Mouse (Mus musculus) right cerebral cortex, postnatal 4 days (tissue): ENCODE data around the gene Klf4.

Source experiments
- DNase-seq: peaks from one replicate; pipeline ENCODE4 v3.0.0-alpha.2; 2022

Gene Klf4

DNA sequence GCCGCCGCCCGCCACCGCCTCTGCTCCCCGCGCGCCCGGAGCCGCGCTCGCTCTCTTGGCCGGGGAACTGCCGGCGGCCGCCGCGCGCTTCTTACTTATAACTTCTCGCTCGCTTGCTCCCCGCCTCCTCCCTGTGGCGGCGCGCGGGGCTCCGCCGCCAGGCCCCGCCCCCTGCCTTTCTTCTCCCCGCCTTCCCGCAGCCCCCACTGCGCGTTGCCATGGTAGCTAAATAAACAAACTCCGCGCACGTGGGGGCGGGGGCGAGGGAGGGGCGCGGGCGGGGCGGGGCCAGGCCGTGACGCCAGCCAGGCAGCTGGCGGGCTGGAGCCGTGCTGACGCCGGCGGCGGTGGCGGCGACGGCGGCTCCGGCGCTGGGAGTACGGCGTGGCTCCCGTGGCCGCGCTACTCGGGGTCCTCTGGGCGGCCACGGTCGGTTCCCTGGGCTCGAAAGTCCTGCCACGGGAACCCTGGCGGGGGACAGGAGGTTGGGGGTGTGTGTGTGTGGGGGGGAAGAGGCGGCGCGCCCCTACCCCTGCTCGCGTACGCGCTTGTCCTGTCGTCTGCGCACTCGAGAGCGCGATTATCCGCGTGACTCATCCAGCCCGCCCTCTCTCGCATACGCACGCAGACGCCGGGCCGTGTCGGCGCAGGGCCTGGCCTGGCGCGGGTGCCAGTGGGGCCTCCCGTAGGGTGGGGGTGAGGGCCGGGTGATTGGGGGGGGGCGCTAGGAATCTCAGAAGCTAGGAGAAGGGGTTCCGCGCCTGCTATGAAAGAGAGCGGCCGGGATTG lies at the start of gene Klf4:
Klf4 (minus strand) TSS at position 60 of the 789 bp plus-strand sequence.
- peak; percentile 92 for DNase-seq

DNA sequence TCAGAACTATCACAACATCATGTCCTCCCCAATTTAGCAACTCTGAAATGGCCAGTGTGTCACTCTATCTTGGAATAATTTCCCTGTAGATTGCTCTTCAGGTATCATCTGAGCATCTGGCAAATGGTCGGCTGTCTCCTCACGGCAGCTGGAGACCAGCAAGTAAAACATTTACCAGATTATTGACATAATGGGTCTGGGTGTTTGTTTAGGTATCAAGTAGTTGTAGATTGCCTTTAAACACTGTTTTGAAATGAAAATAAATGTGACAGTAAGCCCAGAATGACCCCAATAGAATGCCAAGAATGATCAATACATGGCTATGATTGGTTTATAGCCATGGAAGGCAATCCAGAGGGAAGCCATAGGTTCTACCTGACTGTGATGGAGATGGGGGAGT lies 39.2 kb upstream of the Klf4 start:
- no peak for DNase-seq

DNA sequence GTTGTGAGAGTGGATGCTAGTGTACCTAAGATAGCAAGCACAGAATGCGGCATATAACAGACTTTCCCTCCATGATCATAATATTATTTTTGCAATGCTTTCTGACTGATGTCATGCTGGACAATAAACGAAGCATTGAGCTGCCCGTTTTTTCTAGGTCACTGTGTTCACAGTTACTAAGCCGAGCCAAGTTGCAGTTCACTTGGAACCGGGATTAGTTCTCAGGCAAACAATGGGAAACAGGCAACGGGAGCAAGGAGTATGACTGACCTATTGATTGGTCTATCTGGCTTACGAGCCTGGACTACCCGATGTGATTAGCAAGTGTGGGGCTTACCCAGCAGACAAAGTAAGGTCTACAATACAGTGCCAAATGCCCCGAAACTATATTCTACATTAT lies 35.7 kb upstream of the Klf4 start:
- DNase-seq, result no peak

DNA sequence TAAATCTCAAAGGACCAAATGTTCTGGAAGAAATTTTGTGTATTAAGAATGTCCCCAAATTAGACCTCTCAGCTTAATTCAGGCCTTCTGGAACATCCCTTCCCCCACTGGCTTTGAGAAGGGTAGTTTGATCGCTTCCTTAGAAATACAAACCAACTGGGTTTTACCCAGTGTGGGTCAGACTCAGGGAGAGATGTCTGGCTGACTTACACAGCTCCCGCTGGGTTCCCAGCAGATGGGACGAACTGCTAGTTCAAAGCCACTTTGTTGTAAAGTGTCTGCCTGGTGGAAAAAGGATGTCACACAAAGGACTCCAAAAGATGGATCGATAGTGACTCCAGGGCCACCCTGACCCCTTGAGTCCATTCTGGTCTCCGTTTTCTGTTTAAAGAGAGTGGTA lies 35.3 kb upstream of the Klf4 start:
- no peak for DNase-seq

DNA sequence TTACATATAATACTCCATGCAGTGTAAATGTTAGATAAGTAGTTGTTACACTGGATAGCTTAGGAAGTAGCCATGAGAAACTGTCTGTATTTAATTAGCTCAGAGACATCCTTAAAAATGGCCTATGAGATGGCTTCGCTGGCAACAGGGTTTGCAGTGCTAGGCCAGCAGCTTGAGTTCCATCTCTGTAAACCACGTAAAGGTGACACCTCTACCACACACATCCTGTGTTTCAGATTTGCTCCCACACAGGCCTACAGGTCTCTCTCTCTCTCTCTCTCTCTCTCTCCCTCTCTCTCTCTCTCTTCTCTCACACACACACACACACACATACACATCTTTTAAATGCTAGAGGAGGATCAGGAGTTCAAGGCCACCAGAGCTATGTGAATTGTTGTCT lies 32.1 kb upstream of the Klf4 start:
- no peak for DNase-seq

DNA sequence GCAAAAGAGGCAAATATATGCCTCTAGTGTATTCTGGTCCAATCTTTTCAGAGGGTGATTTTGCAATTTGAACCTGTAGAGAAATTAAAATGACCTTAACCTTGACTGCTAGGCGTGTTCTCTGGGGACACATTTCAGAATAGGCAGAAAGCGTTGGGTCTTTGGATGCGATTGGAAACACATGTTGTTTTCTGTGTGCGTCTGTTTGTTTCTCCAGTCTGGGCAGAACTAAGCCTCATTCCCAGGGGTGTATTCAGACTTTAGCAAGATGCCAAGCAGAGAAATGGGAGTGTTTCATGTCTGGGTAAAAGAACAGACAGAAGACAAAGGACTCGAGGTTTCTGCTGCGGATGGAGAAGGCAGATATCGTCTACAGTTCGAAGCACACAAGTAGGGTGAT lies 30.8 kb upstream of the Klf4 start:
- DNase-seq, result no peak

DNA sequence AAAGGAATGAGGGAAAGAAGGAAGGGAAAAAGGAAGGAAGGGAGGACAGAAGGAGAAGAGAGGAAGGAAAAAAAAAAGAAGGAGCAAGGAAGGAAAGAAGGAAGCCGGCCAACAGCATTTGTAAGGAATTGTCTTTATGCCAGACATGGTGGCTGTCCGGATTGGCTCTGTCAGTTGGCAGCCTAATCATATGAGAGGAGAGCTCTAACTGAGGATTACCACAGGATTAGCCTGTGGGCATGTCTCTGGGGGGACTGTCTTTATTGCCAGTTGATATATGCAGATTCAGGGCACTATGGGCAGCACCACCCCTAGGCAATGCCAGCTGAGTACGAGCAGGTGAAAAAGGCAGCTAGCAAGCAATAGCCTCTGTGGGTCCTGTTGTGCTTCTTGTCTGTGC lies 29.8 kb upstream of the Klf4 start:
- no peak for DNase-seq

DNA sequence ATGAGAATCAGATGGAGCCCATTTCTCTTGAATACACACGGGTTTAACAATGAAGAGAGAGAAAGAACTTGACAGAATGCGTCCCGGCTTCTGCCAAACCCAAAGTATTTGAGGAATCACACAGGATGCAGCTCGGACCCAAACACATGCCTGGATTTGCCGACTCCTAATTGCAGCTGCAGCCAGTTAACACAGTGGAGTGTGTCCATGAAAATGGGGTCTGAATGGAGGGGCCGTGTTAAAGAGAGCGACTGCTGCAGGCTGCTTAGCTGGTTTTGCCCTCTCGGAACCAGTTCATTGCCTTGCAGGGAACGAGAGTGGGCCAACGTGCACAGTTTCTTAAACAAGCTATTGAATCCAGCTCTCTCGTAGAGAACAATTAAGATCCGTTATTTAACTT lies 14.6 kb upstream of the Klf4 start:
- no peak for DNase-seq

DNA sequence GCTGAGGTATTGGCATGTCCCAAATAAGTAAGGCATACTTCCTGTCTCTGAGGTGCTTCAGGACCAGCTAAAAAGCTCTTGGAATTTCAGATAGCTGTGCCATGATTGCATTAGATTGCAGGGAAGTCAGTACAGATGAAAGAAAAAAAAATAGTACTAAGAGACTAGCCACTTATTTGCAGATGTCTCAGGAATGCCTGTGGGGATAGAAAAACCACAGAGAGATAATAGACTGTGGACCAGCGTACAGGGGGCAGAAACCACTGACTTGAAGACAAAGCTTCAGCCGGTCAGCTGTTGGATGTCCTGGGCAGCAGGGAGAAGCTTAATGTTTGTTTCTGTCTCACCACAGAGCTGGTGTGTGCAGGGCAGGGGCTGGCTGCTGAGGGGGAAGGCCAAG lies 10.5 kb upstream of the Klf4 start:
- DNase-seq, result no peak

DNA sequence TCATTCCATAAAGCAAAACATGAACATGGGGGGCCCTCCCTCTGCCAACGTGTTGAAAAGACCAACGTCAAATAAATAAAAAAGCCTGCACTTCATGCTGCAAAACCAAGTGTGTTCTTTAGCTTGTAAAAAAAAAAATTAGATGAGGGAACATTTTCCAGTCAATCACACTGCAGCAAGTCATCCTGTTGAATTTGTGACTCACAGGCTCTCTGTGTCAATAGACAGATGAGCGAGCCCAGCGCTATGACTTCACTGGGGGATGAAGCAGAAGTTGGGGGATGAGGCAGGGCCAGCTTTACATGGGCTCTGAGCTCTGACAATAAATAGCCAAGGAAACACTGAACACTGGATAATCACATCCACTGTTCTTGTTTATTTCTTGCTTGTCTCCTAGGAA lies 9.4 kb upstream of the Klf4 start:
- DNase-seq, result no peak

DNA sequence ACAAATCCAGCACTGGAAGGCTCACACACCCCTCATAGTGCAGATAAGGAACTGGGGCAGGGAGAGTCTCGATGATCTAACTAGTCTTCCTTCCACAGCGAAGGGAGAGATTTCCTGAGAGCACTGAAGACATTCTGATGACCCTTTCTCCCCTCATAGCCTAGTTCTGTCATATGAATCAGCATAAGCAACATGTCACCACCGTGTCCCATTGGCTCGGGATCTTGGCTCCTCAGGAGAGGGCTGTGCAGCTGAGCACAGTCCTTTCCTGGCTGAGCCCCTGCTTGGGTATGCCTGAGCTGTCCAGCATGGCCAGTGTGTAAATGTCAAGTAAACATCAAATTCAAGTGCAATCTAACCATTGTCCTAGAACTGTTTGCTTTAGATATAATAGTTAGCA lies 9.0 kb upstream of the Klf4 start:
- no peak for DNase-seq

DNA sequence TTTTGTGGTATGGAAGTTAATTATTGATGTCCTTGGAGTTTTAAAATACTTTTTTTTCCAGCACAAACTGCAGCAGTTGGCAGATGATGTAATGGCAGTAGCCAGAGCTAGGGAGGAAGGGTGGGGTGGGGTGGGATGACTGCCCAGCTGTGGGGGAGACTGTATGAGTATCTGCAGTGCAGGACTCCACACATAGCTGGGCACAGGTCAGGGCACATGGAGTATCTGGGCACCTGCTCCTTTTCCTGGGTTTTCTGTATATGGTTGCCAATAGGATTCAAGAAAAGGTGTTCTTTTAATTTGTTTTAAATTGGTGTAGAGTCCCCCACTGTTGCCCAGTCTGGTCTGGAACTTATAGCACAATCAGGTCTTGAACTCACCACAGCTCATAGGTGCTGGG lies 2.7 kb upstream of the Klf4 start:
- no peak for DNase-seq

DNA sequence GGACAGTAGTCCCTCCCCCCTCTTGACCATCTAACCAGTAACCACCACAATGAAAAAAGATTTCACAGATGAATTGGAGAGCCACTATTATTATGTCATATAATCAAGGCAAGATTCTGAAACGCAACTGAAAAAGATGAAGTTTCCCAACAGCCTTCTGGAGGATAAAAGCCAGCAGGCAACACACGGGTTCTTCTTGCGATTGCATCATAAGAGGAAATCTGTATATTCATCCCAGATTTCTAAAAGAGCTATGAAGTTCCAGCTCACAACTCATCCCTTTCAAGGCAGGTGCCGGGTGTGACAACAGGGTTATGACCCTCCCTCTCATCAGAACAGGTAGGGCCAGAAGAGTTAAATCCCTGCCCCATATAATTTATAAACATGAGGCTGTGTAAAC lies 2.2 kb upstream of the Klf4 start:
- DNase-seq, result no peak

DNA sequence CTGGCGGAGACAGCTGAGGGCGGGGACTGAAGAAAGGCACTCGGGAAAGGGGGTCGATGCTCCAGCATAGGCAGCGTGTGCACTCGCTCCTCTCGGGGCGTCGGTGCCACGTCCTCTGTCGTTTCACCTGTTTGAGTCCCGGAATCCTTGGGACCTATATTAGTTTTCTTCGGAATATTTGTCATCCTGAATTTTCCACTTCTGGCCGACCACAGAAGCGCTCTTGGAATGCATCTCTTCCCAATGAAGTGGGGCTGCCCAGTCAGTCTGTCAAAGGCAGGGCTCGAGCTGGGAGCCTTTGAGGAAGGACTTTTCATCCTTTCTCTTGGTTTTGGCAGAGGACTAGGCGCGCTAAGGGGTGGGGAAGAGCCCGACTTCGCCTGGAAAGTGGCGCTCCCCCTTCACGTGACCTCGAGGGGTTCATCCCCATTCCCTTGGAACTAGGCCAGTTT lies 1.6 kb upstream of the Klf4 start:
- DNase-seq, result no peak

DNA sequence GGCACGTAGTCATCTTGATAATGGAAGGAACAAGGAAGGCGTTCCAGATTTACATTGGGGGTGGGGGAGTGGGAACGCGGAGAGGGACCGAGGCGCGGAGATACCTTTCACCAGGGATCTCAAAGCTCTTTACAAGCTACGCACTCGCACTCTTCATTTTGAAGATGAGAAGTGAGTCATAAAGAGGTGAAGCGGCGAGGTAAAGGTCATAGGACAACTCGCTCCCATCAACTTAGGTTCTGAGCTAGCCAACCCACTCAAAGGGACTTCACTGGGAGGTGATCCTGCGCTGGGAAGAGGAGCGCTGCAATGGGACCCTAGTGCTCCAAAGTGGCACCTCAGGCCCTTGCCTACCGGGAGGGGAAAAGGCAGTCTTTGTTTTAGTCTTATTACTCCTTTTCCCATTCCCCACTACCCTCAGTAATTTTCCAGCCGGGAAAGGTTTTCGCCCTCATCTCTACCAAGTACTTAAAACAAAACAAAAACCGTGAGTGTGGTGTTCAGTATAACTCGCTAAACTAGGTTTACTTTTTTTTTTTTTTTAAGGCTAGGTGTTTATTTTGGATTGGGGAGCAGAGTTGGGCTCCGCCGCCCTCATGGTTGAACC lies 1.0 kb upstream of the Klf4 start:
- peak; percentile 14 for DNase-seq

DNA sequence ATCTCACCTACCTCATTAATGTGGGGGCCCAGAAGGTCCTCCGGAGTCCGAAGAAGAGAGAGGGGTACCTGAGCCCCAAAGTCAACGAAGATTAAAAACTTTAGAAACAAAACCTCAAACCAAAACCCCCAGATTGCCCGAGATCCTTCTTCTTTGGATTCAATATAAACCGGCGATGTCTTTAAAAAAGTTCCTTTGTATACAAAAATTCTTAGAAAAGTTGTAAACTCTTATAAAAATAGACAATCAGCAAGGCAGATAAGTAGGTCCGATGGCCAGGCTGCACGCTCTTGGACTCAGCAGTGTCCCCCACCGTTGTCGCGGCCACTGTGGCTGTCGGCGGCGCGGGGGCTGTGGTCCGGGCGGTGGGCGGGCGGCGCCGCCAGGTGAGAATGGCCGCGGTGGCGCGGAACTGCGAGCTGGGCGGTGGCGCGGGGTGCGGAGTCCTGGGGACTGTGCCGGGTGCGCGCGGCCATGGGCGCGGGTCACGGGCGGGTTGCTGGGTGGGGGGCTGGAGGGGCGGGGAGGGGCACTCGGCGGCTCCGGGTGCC lies 335 bp downstream of the Klf4 start:
- DNase-seq, result no peak

DNA sequence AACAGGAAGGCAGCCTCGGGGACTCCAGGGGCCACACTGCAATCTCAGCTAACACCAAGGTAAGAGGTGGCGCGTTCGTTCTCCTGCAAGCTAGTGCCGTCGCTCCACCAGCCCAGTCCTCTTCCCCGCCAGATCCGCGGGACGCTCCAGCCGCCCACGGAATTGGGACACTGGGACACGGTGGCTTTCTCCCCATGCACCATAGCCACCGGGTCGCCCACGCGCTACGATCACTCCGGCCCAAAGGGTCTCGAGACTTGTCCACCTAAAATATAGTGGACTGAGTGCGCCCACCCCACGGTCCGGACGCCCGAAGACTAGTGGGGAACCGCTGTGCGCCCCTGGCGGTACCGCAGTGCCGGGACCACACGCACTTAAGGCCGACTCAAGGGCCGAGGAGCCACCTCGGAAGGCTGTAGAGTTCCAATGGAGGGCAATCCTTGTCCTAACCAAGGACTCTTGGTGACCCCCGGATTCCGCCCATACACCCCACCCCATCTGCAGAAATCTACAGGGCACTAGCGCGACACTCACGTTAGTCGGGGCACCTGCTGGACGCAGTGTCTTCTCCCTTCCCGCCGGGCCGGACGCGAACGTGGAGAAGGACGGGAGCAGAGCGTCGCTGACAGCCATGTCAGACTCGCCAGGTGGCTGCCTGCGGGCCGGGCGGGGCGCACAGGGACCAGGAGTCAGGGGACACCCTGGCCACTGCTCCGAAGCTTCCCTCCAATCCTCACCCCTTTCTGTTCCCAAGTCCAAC lies 990 bp downstream of the Klf4 start:
- peak; percentile 36 for DNase-seq

DNA sequence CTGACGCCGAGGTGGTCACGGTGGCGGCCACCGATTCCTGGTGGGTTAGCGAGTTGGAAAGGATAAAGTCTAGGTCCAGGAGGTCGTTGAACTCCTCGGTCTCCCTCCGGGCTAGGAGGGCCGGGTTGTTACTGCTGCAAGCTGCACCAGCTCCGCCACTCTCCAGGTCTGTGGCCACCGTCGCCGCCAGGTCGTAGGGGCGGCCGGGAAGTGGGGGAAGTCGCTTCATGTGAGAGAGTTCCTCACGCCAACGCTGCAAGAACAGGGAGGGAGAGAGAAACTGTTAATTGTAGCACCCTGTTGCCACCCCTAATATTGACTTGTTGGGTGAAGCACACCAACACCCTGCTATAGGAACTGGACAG lies 1.6 kb downstream of the Klf4 start:
- DNase-seq, result no peak

DNA sequence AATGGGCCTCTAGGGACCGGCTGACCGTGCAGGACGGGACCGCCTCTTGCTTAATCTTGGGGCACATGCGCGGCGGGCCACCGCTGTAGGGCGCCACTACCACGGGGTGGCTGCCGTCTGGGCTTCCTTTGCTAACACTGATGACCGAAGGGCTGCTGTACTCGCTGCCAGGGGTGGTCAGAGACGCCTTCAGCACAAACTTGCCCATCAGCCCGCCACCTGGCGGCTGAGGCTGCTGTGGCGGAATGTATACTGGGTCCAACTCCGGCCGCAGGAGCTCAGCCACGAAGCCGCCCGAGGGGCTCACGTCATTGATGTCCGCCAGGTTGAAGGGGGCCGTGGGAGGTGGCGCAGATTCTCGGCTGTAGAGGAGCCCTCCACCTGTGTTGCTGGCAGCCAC lies 2.0 kb downstream of the Klf4 start:
- peak; percentile 59 for DNase-seq

DNA sequence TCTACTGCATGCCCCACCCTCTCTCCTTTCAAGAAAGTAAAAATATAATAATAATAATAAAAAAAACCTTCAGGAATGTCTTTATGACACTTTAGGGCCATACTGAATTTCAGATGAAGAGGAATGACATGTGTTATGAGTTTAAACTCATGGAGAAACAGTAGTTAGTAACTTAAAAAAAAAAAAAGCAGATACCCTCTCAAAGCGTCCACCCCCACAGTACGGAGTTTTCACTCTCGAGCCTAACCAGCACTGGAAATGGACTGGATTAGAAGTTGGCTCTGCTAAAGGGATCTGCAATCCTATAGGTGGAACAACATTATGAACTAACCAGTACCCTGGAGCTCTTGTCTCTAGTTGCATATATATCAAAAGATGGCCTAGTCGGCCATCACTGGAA lies 3.9 kb downstream of the Klf4 start:
- DNase-seq, result no peak

DNA sequence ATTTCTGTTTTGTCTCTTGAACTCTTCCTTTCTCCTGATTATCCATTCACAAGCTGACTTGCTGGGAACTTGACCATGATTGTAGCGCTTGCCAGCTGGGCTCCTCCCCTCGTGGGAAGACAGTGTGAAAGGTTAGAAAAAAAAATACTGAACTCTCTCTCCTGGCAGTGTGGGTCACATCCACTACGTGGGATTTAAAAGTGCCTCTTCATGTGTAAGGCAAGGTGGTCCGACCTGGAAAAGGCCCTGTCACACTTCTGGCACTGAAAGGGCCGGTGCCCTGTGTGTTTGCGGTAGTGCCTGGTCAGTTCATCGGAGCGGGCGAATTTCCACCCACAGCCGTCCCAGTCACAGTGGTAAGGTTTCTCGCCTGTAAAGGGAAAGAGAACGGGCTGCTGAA lies 4.3 kb downstream of the Klf4 start:
- DNase-seq, result no peak

DNA sequence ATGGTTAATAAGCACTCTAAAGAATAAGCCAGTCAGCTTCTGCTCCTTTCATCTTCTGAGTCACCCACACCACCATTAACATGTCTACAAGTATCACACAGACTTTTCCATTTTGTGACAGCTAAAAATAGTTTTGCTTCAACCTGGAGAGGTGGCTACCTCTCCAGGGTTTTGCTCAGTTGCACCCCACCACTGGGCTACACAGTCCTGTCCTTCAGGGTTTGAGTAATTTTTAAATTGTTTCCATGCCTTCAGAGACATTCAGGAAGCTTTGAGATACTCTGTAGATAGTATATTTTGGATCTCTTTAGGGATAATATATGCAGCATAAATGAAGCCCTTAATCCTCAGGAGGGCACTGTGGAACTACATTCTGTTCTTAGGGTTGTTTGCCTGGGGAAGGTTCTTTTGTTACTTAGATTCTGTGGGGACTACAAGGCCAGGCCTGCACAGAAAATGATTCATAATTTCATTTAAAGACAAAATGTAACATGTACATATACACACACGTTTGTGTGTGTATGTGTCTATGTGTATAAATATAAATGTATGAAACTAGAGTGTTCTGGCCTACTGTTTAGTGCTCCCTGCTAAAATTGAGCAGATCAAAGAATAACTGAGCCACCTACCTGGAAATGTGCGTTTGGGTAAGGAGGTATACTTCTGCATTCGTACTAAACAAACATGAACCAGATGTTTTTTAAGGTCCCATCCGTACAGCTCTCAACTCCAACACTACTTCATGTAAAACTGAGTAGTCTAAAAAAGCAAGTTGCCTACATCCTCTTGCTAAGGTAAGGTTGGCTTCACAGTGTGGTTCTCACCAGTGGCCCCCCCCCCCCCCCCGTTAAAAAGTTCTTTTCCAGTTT lies 5.8 kb downstream of the Klf4 start:
- no peak for DNase-seq

DNA sequence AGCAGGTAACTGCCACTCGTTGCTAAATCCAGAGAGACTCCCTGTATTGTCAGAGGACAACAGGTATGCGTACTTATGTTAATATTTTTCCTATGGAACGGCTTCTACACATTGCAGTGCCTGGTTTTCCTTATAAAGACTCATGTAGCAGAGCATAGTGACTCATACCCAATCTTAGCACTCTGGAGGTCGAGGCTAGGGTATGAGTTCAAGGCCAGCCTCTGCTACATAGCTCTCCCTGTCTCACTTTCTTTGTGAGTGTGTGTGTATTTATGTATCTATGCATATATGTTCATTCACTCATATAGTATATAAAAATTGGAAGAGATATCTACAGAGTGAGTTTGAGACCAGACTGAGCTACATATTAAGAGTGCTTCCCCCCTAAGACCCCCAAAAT lies 8.3 kb downstream of the Klf4 start:
- DNase-seq, result no peak
